Mouse (Mus musculus) myocyte (in vitro differentiated cells): Measurements from ENCODE around the gene Fus.

Experiments
- E2F4 ChIP-seq: IDR thresholded peaks from one replicate; pipeline ENCODE4 v1.6.1; 2011; ENCODE audit warnings: mild to moderate bottlenecking, control low read depth, moderate library complexity; ENCODE audit not compliant: insufficient read depth
- POLR2A ChIP-seq: IDR thresholded peaks from one replicate; pipeline ENCODE4 v1.6.1; 2011; ENCODE audit warnings: low read depth, mild to moderate bottlenecking, control low read depth, moderate library complexity; ENCODE audit not compliant: insufficient read length
- POLR2AphosphoS2 ChIP-seq: IDR thresholded peaks from one replicate; pipeline ENCODE4 v1.6.1; 2011; ENCODE audit warnings: low read depth, control low read depth; ENCODE audit not compliant: insufficient read length
- REST ChIP-seq: IDR thresholded peaks from one replicate; pipeline ENCODE4 v1.6.1; 2011; ENCODE audit warnings: mild to moderate bottlenecking, control low read depth, moderate library complexity; ENCODE audit not compliant: insufficient read depth, insufficient read length

GRCm38 (mm10) chr7:128032989-128033293, 65.7 kb downstream of the Fus start:
- TF ChIP-seq POLR2AphosphoS2 (no peak), E2F4 (no peak), POLR2A (no peak), REST (no peak)
